Comparison of ENCODE assay signal across 21 mouse cellular contexts in genomic region chr5:137212289-137212688, GRCm38 (mm10). TPM values are rescaled to one million over a fixed set of nuclear protein-coding genes. Genes with fewer than 3 reads are reported as not detected.
A peak's percentile ranks its signal among the peaks of the same experiment; 100 is the strongest.
DNase-seq lines count a peak whose midpoint lies in the region; ATAC-seq and TF ChIP-seq lines count a peak whose summit lies in the region.
"Had no signal": no experiment of that assay in that cellular context is flagged by ENCODE, and none has a peak within 500 bp of the region (broad histone marks: within the 10 kb centered on the region; RNA-seq: fewer than 3 reads in every experiment).

TSS of gene Muc3a (minus strand) at chr5:137212389.

- no peaks in the 10 kb centered on the region for H3K79me2 ChIP-seq in MEL (ENCODE audit: control insufficient read depth, insufficient read depth, low read length, poor library complexity)

- peaks cover 19% of the 10 kb centered on the region for H3K4me1 ChIP-seq in megakaryocyte, embryonic 14.5 days
- H3K4me1 ChIP-seq in MEL (ENCODE audit: control insufficient read depth in 1 of 2, insufficient read depth in 2 of 2, low read length in 2 of 2) = no peaks in the 10 kb centered on the region
- no peaks in the 10 kb centered on the region for H3K4me1 ChIP-seq in intestine, embryonic 16.5 days (ENCODE audit: control insufficient read depth, insufficient read depth, low read length)
- H3K4me1 ChIP-seq: embryonic facial prominence, embryonic 13.5 days; forebrain, embryonic 12.5 days; hindbrain, embryonic 12.5 days had no signal

- H3K36me3 ChIP-seq in megakaryocyte, embryonic 14.5 days (replicated peaks; ENCODE audit: low read length) = no peaks in the 10 kb centered on the region
- no peaks in the 10 kb centered on the region for H3K36me3 ChIP-seq in MEL (ENCODE audit: control insufficient read depth in 1 of 2, insufficient read depth in 2 of 2, low read length in 2 of 2)
- H3K36me3 ChIP-seq in intestine, embryonic 16.5 days (ENCODE audit: control insufficient read depth, insufficient read depth, low read length) = no peaks in the 10 kb centered on the region
- H3K36me3 ChIP-seq: embryonic facial prominence, embryonic 13.5 days; forebrain, embryonic 12.5 days; heart, embryonic 10.5 days; hindbrain, embryonic 12.5 days had no signal

- H3K4me3 ChIP-seq in megakaryocyte, embryonic 14.5 days (replicated peaks) = peak within 1 kb of the TSS; percentile 69
- H3K4me3 ChIP-seq in MEL (ENCODE audit: control insufficient read depth in 1 of 2, insufficient read depth in 1 of 2, low read depth in 2 of 2, low read length in 2 of 2) = no peak within 1 kb of the TSS
- H3K4me3 ChIP-seq in intestine, embryonic 16.5 days (ENCODE audit: low read length) = peak within 1 kb of the TSS; percentile 6; the same call in 1 of the 2 replicates
- H3K4me3 ChIP-seq: embryonic facial prominence, embryonic 13.5 days; forebrain, embryonic 12.5 days; heart, embryonic 10.5 days; hindbrain, embryonic 12.5 days had no signal

- no peak for TF ChIP-seq CTCF in MEL (IDR thresholded peaks at IDR 0.05 in 2 of 3, conservative IDR thresholded peaks at IDR 0.05 in 1 of 3; ENCODE audit: control insufficient read depth in 1 of 3, insufficient read depth in 1 of 3, low read depth in 2 of 3, low read length in 3 of 3, poor library complexity in 1 of 3, severe bottlenecking in 1 of 3)

- no peak for ATAC-seq in megakaryocyte, adult 5-6 weeks (ENCODE audit: poor library complexity, severe bottlenecking)
- ATAC-seq in intestine, embryonic 16.5 days = no peak
- no peak for ATAC-seq in inflammation-experienced regulatory T-cells, adult 6 months
- ATAC-seq: forebrain, postnatal 0 days; hindbrain, postnatal 0 days had no signal

- H3K27me3 ChIP-seq in megakaryocyte, embryonic 14.5 days (replicated peaks) = peaks cover 46% of the 10 kb centered on the region
- no peaks in the 10 kb centered on the region for H3K27me3 ChIP-seq in MEL (ENCODE audit: control insufficient read depth in 1 of 2, insufficient read depth in 2 of 2, low read length in 2 of 2)
- H3K27me3 ChIP-seq in intestine, embryonic 16.5 days (replicated peaks; ENCODE audit: control insufficient read depth, insufficient read depth, low read length) = no peaks in the 10 kb centered on the region
- H3K27me3 ChIP-seq: forebrain, embryonic 12.5 days; hindbrain, embryonic 12.5 days had no signal

- no peaks in the 10 kb centered on the region for H3K9me3 ChIP-seq in megakaryocyte, embryonic 14.5 days
- no peaks in the 10 kb centered on the region for H3K9me3 ChIP-seq in MEL (replicated peaks; ENCODE audit: insufficient read depth, low read length)
- no peaks in the 10 kb centered on the region for H3K9me3 ChIP-seq in intestine, embryonic 16.5 days (ENCODE audit: control insufficient read depth, low read length)
- H3K9me3 ChIP-seq: embryonic facial prominence, embryonic 13.5 days; forebrain, embryonic 12.5 days; heart, embryonic 10.5 days; hindbrain, embryonic 12.5 days had no signal

- no peak within 1 kb of the TSS for H3K9ac ChIP-seq in MEL (ENCODE audit: control insufficient read depth, low read depth, low read length, poor library complexity, severe bottlenecking)
- H3K9ac ChIP-seq in intestine, embryonic 16.5 days (ENCODE audit: low read depth, low read length) = no peak within 1 kb of the TSS
- H3K9ac ChIP-seq: embryonic facial prominence, embryonic 13.5 days; forebrain, embryonic 12.5 days; forebrain, postnatal 0 days; hindbrain, embryonic 12.5 days had no signal

- TF ChIP-seq EP300 in MEL (IDR thresholded peaks at IDR 0.05; ENCODE audit: low read depth in 1 of 2, low read length in 2 of 2) = no peak

- DNase-seq in MEL (ENCODE audit: low read depth, low spot score) = no peak
- DNase-seq in left cerebral cortex, adult 8-10 months (ENCODE audit: low spot score in 2 of 2) = no peak
- DNase-seq: adrenal gland, adult 8-10 months; adrenal gland, postnatal 36 days; cerebellum, adult 8-10 months; cerebellum, postnatal 14 days; forebrain, postnatal 0 days; gastrocnemius, postnatal 36 days; heart, postnatal 10 days; heart, postnatal 4 days had no signal

- no peak within 1 kb of the TSS for H3K27ac ChIP-seq in MEL (ENCODE audit: control insufficient read depth, low read depth, low read length)
- peak within 1 kb of the TSS; percentile 51 for H3K27ac ChIP-seq in intestine, embryonic 16.5 days (ENCODE audit: low read length)
- H3K27ac ChIP-seq: embryonic facial prominence, embryonic 13.5 days; forebrain, embryonic 12.5 days; heart, embryonic 10.5 days; hindbrain, embryonic 12.5 days; hindbrain, postnatal 0 days had no signal

- TF ChIP-seq RAD21 in MEL (IDR thresholded peaks at IDR 0.05; ENCODE audit: low read depth, low read length) = no peak

- whole genome bisulfite sequencing in intestine, embryonic 16.5 days = 55% methylated on average over 2 of the region's 2 CpGs

- TF ChIP-seq POLR2A in MEL (IDR thresholded peaks at IDR 0.05; ENCODE audit: control insufficient read depth in 1 of 2, insufficient read depth in 1 of 2, low read depth in 1 of 2, low read length in 2 of 2, poor library complexity in 1 of 2) = no peak

- H3K4me2 ChIP-seq in intestine, embryonic 16.5 days (ENCODE audit: low read depth, low read length) = peak within 1 kb of the TSS; percentile 35
- H3K4me2 ChIP-seq: embryonic facial prominence, embryonic 13.5 days; forebrain, embryonic 12.5 days; hindbrain, embryonic 12.5 days had no signal

TF ChIP-seq in MEL, 35 proteins besides CTCF, POLR2A, EP300 and RAD21:
- TF ChIP-seq ZMIZ1 (IDR thresholded peaks at IDR 0.05; ENCODE audit: low read depth, low read length) (no peak), KAT2A (conservative IDR thresholded peaks at IDR 0.05; ENCODE audit: low read depth, low read length) (no peak), SIN3A (IDR thresholded peaks at IDR 0.05; ENCODE audit: low read length) (no peak), MYC (IDR thresholded peaks at IDR 0.05; ENCODE audit: low read depth, low read length) (no peak), RCOR1 (IDR thresholded peaks at IDR 0.05; ENCODE audit: low read depth, low read length) (no peak), ZNF384 (IDR thresholded peaks at IDR 0.05; ENCODE audit: low read depth, low read length) (no peak), CHD2 (IDR thresholded peaks at IDR 0.05; ENCODE audit: low read length) (no peak), SMC3 (IDR thresholded peaks at IDR 0.05; ENCODE audit: low read depth, low read length) (no peak), GATA1 (IDR thresholded peaks at IDR 0.05; ENCODE audit: low read depth, low read length) (no peak), TCF12 (IDR thresholded peaks at IDR 0.05; ENCODE audit: low read depth, low read length) (no peak), TAL1 (IDR thresholded peaks at IDR 0.05; ENCODE audit: low read length) (no peak), GABPA (IDR thresholded peaks at IDR 0.05; ENCODE audit: low read depth, low read length) (no peak), USF1 (IDR thresholded peaks at IDR 0.05; ENCODE audit: low read depth, low read length) (no peak), ETS1 (IDR thresholded peaks at IDR 0.05; ENCODE audit: low read depth, low read length) (no peak), POLR2AphosphoS5 (IDR thresholded peaks at IDR 0.05; ENCODE audit: borderline replicate concordance, low read depth, low read length) (no peak), ELF1 (IDR thresholded peaks at IDR 0.05; ENCODE audit: low read depth, low read length) (no peak), HCFC1 (IDR thresholded peaks at IDR 0.05; ENCODE audit: low read depth, low read length) (no peak), BHLHE40 (IDR thresholded peaks at IDR 0.05; ENCODE audit: borderline replicate concordance, low read depth, low read length) (no peak), USF2 (IDR thresholded peaks at IDR 0.05; ENCODE audit: borderline replicate concordance in 1 of 2, insufficient read depth in 1 of 2, low read depth in 1 of 2, low read length in 2 of 2) (no peak), MYB (IDR thresholded peaks at IDR 0.05; ENCODE audit: low read depth, low read length) (no peak)

RNA-seq across cellular contexts. Expression of gene Muc3a, which starts in this region (rescaled TPM):
- 0.11 TPM in 1 of 2 replicates, not detected in the other for polyA plus RNA-seq in megakaryocyte, embryonic 14.5 days (2012; ENCODE audit: insufficient read depth, low replicate concordance)
- total RNA-seq in megakaryocyte, adult 5-6 weeks (2015) = 0.87 and 1.4 TPM in 2 replicates
- total RNA-seq in megakaryocyte, adult 5-6 weeks (2017) = 0.08 and 0.29 TPM in 2 replicates
- total RNA-seq in MEL (2012; rRNA removed) = 12.7 and 16.1 TPM in 2 replicates
- 10 to 100 TPM in 1 of 2 experiments, not detected in 1; 16.9 TPM for polyA plus RNA-seq in MEL (2012; ENCODE audit: insufficient read depth in 1 of 2, insufficient read length in 2 of 2, low read depth in 1 of 2, low replicate concordance in 2 of 2, missing spikeins in 1 of 2)
- polyA plus RNA-seq in intestine, embryonic 16.5 days (2015; fragmentation: Nextera tagmentation; extraction: Ambion mirVana) = 25.3 and 31.7 TPM in 2 replicates
- polyA plus RNA-seq in inflammation-experienced regulatory T-cells, adult 6 months (2017; shearing (Covaris generic)) = 1 to 10 TPM; 2.3 to 4.8 (median 4.2) TPM
- total RNA-seq in left cerebral cortex, adult 8-10 months (2022) = 1 to 10 TPM; 3.6 to 5.6 (median 4.5) TPM
- total RNA-seq: CH12.LX; hindbrain, postnatal 0 days had no signal
- polyA plus RNA-seq: embryonic facial prominence, embryonic 13.5 days; forebrain, embryonic 12.5 days; heart, embryonic 14.5 days; hindbrain, embryonic 12.5 days had no signal

Comparison
In these comparisons a context has a peak if more than half of its experiments do, and no peak if none do; other contexts are left out.
1. H3K4me3 ChIP-seq: peak in megakaryocyte, embryonic 14.5 days (single experiment) and intestine, embryonic 16.5 days (single experiment); none in MEL (0 of 2).